Mouse (Mus musculus) lung, postnatal 14 days (tissue): Measurements from ENCODE around the gene Zfp106.

Experiments used
- DNase-seq: peaks from one replicate; pipeline ENCODE4 v3.0.0; 2021

The Zfp106 gene

DNA sequence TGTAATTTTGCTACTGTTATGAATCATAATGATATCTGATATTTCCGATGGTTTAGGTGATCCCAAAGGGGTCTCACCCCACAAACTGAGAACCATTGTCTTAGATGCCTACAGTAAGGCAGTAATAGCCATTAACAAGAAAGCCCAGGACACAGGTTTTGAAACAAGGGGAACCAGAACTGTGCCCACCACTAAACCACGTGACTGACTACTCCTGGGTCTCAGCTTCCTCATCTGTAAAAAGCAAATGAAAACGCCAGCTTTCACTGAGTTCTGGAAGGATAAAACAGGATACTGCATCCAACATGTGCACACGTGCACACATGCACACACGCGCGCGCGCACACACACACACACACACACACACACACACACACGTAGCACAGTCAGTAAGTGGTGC lies 93.9 kb downstream of the Zfp106 start:
- no peak for DNase-seq

- no peak for DNase-seq
These were observed 94.4 kb downstream of the Zfp106 start for GRCm38 (mm10) chr2:120469220-120469619.

- no peak for DNase-seq
These were observed 95.6 kb downstream of the Zfp106 start for GRCm38 (mm10) chr2:120468011-120468410.

GRCm38 (mm10) chr2:120465397-120465785 lies 98.3 kb downstream of the Zfp106 start:
- DNase-seq, result no peak

DNA sequence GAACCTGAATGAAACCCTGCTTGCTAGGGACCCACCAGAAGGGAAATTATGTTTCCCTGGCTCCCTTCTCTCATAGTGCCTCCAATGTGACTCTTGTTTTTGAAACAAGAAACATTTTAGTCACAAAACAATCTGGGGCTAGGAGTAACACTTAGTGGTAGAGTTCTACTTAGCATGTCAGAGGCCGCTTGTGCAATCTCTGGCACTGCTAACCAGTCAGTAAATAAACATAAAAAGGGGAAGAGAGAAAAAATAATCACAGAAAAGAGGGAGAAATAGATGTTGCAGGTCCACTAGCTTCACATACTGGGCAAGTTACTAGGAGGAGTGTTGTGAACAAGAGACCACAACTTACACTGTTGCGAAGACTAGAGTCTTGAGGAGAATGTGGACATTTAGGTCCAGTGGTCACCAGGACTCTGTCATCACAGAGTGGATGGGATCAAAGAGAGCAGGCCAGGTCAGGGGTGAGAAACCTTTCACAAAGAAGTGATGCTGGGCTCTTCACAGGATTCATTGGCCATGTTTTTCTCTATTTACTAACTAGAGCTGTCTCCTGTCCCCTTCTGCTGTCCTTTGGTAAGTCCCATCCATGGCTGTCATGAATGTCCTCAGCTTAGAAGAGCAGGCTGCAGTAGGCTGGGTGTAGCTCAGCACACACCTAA lies 98.8 kb downstream of the Zfp106 start:
- peak; percentile 44 for DNase-seq

GRCm38 (mm10) chr2:120464091-120464490 lies 99.6 kb downstream of the Zfp106 start:
- DNase-seq, result no peak

GRCm38 (mm10) chr2:120463328-120463727 lies 100.3 kb downstream of the Zfp106 start:
- DNase-seq, result no peak

GRCm38 (mm10) chr2:120460216-120460615 lies 103.4 kb downstream of the Zfp106 start:
- no peak for DNase-seq
